Mouse (Mus musculus): ENCODE results near the gene Ror1.

Ror1 gene

DNA sequence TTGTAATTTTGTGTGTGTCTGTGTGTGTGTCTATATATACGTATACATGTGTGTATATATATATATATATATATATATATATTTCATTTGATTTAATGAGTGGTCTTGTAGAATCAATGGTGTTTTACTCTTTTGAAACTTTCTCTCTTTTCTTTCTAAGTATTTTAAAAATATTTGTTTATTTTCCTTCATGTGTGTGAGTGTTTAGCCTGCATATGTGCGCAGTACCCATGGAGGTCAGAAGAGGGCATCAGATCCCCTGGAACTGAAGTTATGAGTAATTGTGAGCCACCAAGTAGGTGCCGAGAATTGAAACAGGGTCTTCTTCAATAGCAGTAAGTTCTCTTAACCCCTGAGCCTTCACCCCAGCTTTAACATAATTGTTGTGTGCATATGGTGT is 20.8 kb downstream of the Ror1 start:
- no peak for DNase-seq (ENCODE audit: low spot score in 2 of 2)

DNA sequence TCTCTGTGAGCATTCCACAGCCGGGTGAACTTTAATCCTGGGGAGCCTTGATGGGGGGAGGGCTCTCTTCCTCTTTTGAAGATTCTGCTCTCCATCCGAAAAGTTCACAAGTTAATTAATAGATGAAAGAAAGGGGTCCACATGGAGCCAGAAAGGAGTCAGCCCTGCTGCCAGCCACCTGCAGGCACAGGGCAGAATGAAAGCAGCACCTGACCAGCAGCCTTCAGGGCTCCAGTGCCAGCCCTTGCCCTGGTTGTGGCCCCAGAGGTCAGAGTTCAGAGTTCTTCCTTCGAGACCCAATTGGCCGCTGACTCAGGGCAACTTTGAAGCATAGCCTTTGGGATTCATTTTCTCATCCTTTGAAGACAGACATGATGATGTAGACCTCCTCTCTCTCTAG is 23.1 kb downstream of the Ror1 start:
- DNase-seq (ENCODE audit: low spot score in 2 of 2), result no peak

DNA sequence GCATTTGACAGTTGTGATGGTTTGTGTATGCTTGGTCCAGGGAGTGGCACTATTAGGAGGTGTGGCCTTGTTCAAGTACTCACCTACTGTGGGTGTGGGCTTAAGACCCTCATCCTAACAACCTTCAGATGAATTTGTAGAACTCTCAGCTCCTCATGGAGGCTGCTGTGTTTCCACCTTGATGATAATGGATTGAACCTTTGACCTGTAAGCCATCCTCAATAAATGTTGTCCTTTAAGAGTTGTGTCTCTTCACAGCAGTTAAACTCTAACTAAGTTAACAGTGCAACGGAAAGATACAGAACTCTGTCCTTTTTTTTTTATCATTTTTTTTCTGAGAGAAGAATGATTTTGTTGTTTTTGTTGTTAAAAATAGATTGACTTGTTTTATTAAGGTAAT is 23.8 kb downstream of the Ror1 start:
- no peak for DNase-seq (ENCODE audit: low spot score in 2 of 2)

- no peak for DNase-seq (ENCODE audit: low spot score in 2 of 2)
These were observed 25.0 kb downstream of the Ror1 start for GRCm38 (mm10) chr4:100120547-100120946.

GRCm38 (mm10) chr4:100122436-100122835 is 26.8 kb downstream of the Ror1 start:
- no peak for DNase-seq (ENCODE audit: low spot score in 2 of 2)

DNA sequence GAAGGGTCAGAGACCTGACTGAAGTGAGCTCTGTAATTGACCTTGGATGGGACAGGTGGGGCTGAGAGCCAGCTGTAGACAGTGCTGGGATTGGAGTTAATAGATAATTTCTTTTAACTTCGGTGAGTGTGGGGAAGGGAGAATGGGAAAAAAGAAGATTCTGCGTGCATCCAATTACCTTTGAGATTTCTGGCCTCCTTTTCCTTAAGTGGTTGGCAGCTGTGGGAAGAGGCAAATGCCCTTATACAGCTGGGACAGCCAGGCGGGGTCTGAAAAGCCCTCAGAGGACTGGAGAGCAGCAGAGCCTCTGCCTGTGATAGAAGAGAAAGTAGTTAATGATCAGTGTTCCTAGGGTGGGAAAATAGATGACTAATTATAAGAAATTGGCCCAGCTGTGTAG is 27.9 kb downstream of the Ror1 start:
- DNase-seq (ENCODE audit: low spot score in 2 of 2), result no peak

DNA sequence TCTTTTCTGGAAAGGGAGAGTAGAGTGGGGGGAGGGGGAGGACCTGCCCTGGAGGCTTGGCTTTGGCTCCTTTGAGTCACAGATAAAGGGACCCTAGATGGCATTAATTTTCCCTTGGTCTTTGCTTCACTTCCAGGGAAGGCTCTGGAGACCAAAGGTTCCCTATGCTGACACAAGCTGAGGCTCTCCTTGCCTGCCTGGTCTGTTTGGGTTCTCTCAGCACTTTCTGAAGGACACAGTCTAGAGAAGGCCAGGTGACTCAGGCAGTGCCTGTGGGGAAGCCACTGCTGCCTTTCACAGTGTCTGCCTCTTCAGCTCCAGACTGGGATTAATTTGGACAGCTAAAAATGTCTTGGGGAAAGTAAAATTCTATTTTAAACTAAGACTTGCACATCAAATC is 28.5 kb downstream of the Ror1 start:
- DNase-seq (ENCODE audit: low spot score in 2 of 2), result no peak

DNA sequence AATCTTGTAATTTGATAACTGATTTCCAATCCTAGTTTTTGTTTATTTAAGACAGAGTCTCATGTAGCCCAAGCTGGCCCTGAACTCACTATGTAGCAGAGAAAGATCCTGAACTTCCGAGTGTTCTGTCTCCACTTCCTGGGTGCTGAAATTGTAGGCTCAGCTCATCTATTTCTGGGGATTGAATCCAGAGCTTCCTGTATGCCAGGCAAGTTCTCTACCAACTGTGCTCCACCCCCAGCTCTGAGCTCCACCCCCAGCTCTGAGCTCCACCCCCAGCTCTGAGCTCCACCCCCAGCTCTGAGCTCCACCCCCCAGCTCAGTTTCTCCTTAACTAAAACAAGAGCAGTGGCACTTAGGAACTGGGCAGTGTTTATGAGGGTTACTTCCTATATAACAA is 29.3 kb downstream of the Ror1 start:
- DNase-seq (ENCODE audit: low spot score in 2 of 2), result no peak

DNA sequence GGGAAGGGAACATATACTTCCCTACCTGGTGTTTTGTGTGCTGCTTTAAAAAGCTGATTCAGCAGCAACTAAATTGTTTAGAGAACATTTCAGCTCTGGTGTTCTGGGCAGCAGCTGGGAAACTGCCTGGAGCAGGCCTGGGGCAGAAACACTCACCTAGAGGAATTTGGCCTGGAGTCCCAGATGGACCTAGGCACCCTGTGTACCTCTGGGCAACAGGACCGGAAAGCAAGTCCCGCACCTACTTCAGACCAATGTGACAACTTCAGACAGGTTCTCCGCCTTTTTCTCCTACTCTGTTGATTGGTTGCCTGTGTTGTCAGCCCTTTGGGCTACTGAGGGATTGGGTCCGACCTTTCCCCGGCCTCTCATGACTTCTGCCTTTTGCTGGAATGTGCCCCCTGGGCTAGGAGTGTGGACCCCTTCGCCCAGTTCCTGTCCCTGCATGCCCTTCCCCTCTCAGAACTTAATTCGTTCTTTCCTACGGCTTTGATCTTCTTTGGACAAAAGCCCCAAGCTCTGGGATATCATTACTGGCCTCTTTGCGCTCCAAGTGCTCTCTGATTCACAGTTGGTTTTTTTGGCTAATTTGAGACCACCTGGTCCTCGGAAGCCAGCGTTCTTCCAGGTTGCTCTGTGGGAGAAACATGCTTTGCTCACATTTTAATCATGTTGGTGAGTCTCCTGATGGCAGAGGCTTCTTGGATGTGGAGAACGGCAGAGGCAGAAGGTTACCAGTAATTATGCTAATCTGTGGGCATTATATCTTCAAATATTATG is 31.1 kb downstream of the Ror1 start:
- no peak for DNase-seq (ENCODE audit: low spot score in 2 of 2)

DNA sequence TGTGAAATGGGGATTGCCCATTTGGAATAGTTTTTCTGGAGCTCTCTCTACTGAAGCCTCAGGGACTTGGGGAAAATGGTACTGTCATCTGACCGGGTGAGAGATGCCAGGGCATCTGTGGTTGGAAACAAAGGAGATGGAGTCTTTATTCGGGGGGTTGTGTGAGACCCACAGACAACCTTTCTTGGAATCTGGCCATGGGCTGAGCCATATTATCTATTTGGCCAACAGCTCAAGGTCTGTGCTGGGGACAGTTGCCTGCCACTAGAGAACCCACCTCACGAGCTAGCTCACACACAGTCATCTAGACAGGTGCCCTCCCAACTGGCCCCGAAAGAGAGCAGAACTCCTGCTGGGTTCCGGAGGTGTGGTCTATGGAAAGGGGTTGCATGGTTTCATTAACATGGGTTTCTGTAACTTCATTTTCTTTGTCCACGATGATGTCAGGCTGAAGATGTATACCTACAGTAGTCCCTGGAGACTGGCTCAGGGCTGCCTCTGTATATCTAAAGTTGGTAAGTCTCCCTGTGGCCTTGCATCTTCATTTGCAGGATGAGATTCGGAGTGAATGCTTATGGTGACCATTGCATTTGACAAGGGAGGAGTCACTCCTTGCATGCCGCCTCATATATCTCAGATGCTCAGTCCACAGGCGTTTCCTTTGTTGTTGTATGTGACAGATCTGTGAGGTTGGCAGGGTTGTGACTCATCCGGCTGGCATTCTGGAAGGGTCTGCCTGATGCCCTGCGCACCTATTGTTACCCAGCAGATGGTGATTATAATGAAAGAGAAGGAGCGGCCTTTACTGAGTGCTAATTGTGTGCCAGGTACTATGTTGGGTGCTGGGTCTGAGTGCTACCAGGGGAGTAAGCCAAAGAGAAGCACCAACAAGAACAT is 32.7 kb downstream of the Ror1 start:
- DNase-seq (ENCODE audit: low spot score in 2 of 2), result no peak

DNA sequence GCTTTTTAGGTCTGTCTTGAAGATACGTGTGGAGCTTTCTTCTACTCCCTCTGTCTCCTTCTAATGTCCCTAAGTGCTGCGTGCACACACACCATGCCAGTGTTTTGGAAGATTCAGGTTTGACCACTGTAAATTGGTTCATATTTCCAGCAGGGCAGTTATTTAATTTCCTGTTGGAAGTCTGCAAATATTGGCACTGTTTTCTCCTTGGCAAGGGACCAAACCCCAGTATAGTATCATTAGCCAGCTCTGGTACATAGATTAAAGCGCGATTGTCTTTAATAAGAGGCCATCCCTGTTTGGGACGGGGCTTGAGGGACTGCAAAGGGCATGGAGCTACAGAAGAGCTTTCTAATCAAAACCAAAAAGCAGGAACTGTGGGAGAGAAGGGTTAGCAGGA is 33.6 kb downstream of the Ror1 start:
- no peak for DNase-seq (ENCODE audit: low spot score in 2 of 2)

GRCm38 (mm10) chr4:100130771-100131475 is 35.3 kb downstream of the Ror1 start:
- DNase-seq (ENCODE audit: low spot score in 2 of 2), result no peak

DNA sequence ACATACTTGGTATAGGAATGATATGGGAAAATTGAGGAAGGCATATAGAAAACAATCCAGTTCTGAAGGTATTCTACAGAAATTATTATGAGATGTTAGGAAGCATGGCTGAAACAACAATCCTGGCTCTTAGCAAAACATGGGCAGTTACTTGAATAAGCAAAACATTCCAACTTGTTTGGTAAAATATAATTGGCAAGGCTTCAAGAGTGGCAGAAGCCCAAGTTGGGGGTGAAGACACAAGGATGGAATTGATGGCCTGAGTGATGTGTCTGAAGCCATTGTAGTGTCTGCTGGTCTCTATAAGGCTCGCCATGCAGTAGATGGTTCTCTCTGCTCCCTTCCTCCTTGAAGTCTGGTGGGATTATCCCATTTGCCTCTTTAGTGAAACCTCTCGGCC is 35.9 kb downstream of the Ror1 start:
- DNase-seq (ENCODE audit: low spot score in 2 of 2), result no peak

- no peak for DNase-seq (ENCODE audit: low spot score in 2 of 2)
These were observed 36.7 kb downstream of the Ror1 start for GRCm38 (mm10) chr4:100132261-100132660.

DNA sequence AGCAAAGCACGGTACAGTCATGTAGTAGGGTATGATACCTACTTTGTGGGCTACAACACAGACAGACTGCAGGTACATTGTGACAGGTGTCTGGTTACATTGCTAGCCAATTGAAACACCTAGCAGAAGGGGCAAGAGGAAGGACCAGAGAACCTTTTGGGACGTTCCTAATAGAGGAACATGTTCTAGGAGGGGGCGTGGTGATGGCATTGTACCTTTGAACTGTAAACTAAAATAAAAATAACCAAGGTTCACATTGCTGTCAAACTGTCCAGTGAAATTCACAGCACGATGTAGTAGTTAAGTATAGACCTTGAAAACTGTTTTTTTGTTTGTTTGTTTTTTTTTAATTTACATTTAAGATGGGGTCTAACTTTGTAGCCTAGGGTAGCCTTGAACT is 40.5 kb downstream of the Ror1 start:
- DNase-seq (ENCODE audit: low spot score in 2 of 2), result no peak

- no peak for DNase-seq (ENCODE audit: low spot score in 2 of 2)
These were observed 41.7 kb downstream of the Ror1 start for GRCm38 (mm10) chr4:100137102-100137835.

- DNase-seq (ENCODE audit: low spot score in 2 of 2), result no peak
These were observed 46.0 kb downstream of the Ror1 start for GRCm38 (mm10) chr4:100141626-100142025.

GRCm38 (mm10) chr4:100144744-100145143 is 49.2 kb downstream of the Ror1 start:
- DNase-seq (ENCODE audit: low spot score in 2 of 2), result no peak

DNA sequence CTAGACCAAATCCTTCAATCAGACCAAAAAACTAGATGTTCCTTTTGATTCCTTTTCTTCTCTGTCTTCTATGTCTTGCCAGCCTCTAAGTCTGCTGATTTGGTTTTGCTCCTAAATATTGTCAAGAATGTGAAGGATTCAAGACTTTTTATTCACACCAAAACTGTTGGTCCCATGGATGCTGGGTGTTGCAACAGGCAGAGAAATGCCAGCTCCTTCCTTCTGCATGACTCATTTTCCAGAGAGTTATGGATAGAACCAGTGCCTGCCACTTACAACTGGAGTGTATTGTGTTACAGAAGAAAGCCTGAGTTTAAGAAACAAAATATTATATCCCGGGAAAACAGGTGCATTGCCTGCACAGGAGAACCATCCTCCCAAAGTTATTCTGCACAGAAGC is 55.2 kb downstream of the Ror1 start:
- no peak for DNase-seq (ENCODE audit: low spot score in 2 of 2)

GRCm38 (mm10) chr4:100154560-100155130 is 59.1 kb downstream of the Ror1 start:
- no peak for DNase-seq (ENCODE audit: low spot score in 2 of 2)

DNA sequence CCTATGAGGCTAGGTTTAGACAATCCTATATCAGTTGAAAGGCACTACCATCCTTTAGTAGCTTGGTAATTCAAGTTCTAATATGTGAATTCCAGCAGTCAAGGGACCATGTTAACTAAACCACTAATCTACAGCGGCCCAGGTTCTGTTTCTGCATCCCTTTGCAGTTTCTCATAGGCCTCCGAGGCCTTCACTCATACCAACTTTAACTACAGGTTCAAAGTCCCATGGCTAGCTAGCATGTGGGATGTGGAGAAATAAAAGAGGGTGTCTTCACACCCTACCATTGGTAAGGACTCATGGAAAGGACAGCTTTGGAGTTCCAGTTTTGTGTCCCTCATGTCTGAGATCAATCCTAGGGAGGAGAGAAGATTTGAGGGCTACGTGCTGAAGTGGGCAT is 60.1 kb downstream of the Ror1 start:
- no peak for DNase-seq (ENCODE audit: low spot score in 2 of 2)
